Mouse (Mus musculus): ENCODE results near the gene Rnf24. TPM values are rescaled to one million over a fixed set of nuclear protein-coding genes. Genes with fewer than 3 reads are reported as not detected.
A peak's percentile ranks its signal among the peaks of the same experiment; 100 is the strongest.

Rnf24 gene
- polyA plus RNA-seq, 1 experiment from 2014 or later, result 21.2 TPM

GRCm38 (mm10) chr2:131254329-131254713 is 98.4 kb downstream of the Rnf24 start:
- Histone ChIP-seq H3K36me3 (ENCODE audit: control insufficient read depth, insufficient read depth, low read length) (no peaks in the 10 kb centered on the region), H3K27me3 (ENCODE audit: control insufficient read depth, insufficient read depth, low read length) (no peaks in the 10 kb centered on the region), H3K4me3 (replicated peaks; ENCODE audit: low read depth, low read length) (no peak overlapping the region), H3K27ac (replicated peaks; ENCODE audit: low read depth, low read length) (no peak overlapping the region), H3K4me1 (ENCODE audit: control insufficient read depth, insufficient read depth, low read length) (no peaks in the 10 kb centered on the region), H3K9me3 (ENCODE audit: control insufficient read depth, low read length) (no peaks in the 10 kb centered on the region), H3K4me2 (ENCODE audit: low read length) (no peak overlapping the region), H3K9ac (replicated peaks; ENCODE audit: low read length) (no peak overlapping the region)
- ATAC-seq (ENCODE audit: low FRiP score, low TSS enrichment), result peak; percentile 6; the same call in 1 of the 2 replicates
- peak; percentile 5 for DNase-seq
- whole genome bisulfite sequencing, result 81% methylated on average over 2 of the region's 2 CpGs

- H3K36me3 ChIP-seq (ENCODE audit: control insufficient read depth, insufficient read depth, low read length), result no peaks in the 10 kb centered on the region
- H3K27ac ChIP-seq (replicated peaks; ENCODE audit: low read depth, low read length), result no peak overlapping the region
- H3K4me1 ChIP-seq (ENCODE audit: control insufficient read depth, insufficient read depth, low read length), result no peaks in the 10 kb centered on the region
- ATAC-seq (ENCODE audit: low FRiP score, low TSS enrichment) (peak; percentile 43; the same call in 1 of the 2 replicates), DNase-seq (peak; percentile 79)
- WGBS, result 38% methylated on average over 7 of the region's 7 CpGs
- H3K9ac ChIP-seq (replicated peaks; ENCODE audit: low read length), result no peak overlapping the region
- no peaks in the 10 kb centered on the region for H3K27me3 ChIP-seq (ENCODE audit: control insufficient read depth, insufficient read depth, low read length)
- no peaks in the 10 kb centered on the region for H3K9me3 ChIP-seq (ENCODE audit: control insufficient read depth, low read length)
- no peak overlapping the region for H3K4me3 ChIP-seq (replicated peaks; ENCODE audit: low read depth, low read length)
- no peak overlapping the region for H3K4me2 ChIP-seq (ENCODE audit: low read length)
Observed at GRCm38 (mm10) chr2:131253681-131254328, 98.9 kb downstream of the Rnf24 start.

Small RNA genes lying within 50 kb of the gene (microRNA-seq; reads per million reads assigned to microRNA genes)
- gene Mir103-2, result 85.8 reads per million, percentile 54 among the genes with 10 or more reads in this experiment

Other genes starting within 250 kb of the Rnf24 start
- 1.5 and 1.7 TPM in 2 replicates for gene Hspa12b, start 225.6 kb downstream of the Rnf24 start, polyA plus RNA-seq (2014; fragmentation: Nextera tagmentation; extraction: Ambion mirVana)
- not detected in 2 replicates for gene Gm11037, start 219.4 kb downstream of the Rnf24 start, polyA plus RNA-seq (2014; fragmentation: Nextera tagmentation; extraction: Ambion mirVana)
- 76.4 and 85.7 TPM in 2 replicates for gene 1700037H04Rik, start 192.8 kb downstream of the Rnf24 start, polyA plus RNA-seq (2014; fragmentation: Nextera tagmentation; extraction: Ambion mirVana)
- gene Cenpb, start 172.8 kb downstream of the Rnf24 start, polyA plus RNA-seq (2014; fragmentation: Nextera tagmentation; extraction: Ambion mirVana), result 11.1 TPM in 2 replicates
- 16.4 and 31.5 TPM in 2 replicates for gene Cdc25b, start 165.9 kb downstream of the Rnf24 start, polyA plus RNA-seq (2014; fragmentation: Nextera tagmentation; extraction: Ambion mirVana)
- gene Spef1, start 165.6 kb downstream of the Rnf24 start, polyA plus RNA-seq (2014; fragmentation: Nextera tagmentation; extraction: Ambion mirVana), result 11.3 and 14.1 TPM in 2 replicates
- 32.5 and 34.3 TPM in 2 replicates for gene Ap5s1, start 145.8 kb downstream of the Rnf24 start, polyA plus RNA-seq (2014; fragmentation: Nextera tagmentation; extraction: Ambion mirVana)
- gene Mavs, start 118.8 kb downstream of the Rnf24 start, polyA plus RNA-seq (2014; fragmentation: Nextera tagmentation; extraction: Ambion mirVana), result 3.8 and 6.8 TPM in 2 replicates
- gene Pank2, start 90.4 kb downstream of the Rnf24 start, polyA plus RNA-seq (2014; fragmentation: Nextera tagmentation; extraction: Ambion mirVana), result 26.4 and 34.9 TPM in 2 replicates
- 31.4 and 37.7 TPM in 2 replicates for gene Smox, start 138.6 kb upstream of the Rnf24 start, polyA plus RNA-seq (2014; fragmentation: Nextera tagmentation; extraction: Ambion mirVana)
- gene Adra1d, start 209.4 kb upstream of the Rnf24 start, polyA plus RNA-seq (2014; fragmentation: Nextera tagmentation; extraction: Ambion mirVana), result not detected in 2 replicates

All from midbrain, embryonic 14.5 days (tissue).